Mouse (Mus musculus): ENCODE measurements around the gene Amelx. TPM values are rescaled to one million over a fixed set of nuclear protein-coding genes. Genes with fewer than 3 reads are reported as not detected.

Amelx gene
- polyA plus RNA-seq, 1 experiment from 2014 or later: not detected

Other genes starting within 250 kb of the Amelx start
- gene Hccs, start 133.2 kb upstream of the Amelx start, polyA plus RNA-seq (2015; fragmentation: Nextera tagmentation; extraction: Ambion mirVana): 38.0 and 38.8 TPM in 2 replicates

Data from neural tube, embryonic 15.5 days (tissue).